Mouse (Mus musculus): ENCODE measurements around the gene Galnt6.

Galnt6 gene

DNA sequence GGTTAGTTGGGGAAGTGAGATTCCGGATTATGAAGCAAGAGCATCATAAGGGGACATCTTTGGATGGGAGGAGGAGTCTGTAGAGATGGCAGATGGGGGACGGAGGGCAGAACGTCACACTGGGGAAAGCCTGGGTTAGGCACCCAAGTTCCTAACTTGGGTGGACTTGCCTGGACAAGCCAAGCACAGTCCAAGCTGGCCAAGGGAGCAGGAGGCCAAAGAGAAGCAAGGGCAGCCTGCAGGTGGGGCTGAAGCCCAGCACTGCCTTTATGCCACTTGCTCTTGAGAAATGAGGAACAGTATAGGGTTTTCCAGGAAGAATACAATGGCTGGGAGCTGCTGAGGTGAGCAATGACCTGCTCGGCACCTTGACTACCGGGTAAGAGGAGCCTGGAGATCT lies 10.0 kb downstream of the Galnt6 start:
- no peak for DNase-seq

DNA sequence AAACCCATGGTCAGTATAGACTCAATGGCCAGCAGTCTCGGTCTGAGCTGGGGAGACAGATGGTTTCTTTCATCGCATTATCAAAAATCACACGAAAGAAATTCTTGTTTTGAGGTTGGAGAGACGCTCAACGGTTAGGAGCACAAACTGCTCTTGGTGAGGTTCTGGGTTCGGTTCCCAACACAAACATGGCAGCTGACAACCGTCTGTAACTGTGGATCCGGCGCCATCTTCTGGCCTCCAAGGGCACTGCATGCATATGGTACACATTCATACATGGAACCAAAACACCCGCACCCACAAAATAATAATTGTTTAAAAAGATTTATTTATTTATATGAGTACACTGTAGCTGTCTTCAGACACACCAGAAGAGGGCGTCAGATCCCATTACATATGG lies 10.6 kb downstream of the Galnt6 start:
- DNase-seq, result no peak

DNA sequence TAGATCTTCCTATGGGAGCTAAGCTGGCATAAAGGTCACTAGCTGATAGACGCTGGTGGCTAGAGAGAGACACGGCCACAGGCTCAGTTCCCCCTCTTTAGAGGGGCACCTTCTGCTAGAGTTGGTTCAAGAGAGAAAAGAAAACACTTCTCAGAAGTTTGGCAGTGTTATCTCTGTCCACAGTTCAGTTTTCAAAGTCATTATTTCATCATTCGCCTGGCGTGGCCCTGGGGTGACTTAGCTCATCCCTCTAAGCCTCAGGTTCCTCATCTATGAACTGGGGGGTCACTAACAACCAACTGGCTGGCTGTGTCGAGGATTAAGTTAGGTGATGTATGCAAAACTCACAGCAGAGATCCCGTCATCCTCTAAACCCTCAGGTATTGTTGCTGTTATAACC lies 11.2 kb downstream of the Galnt6 start:
- no peak for DNase-seq

DNA sequence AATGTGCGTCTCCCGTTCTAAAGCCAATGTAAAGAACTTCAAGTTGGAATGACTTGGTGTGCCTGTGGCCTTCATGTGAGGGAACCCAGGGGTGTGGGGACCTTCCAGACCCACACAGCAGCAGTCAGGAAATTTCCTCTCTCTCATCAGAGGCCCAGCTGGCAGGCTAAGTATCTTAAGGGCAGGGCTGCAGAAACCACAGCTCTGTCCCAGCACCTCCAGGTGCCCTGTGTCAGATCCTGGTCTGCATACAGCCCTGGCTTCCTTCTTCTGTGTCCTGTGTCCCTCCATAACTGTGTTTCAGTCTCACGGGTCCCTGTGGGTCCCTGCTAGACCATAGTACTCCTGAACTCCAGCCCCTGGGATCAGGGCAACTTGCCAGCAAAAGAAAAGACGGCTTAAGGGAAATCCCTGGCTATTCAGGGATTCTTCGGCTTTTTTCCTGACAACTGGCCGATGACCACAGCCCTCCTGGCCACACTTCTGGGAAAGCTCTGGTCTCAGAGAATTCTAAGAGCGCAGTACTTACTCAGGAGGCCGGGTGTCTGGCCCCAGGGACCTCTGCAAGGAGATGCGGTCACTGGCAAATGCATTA lies 13.7 kb downstream of the Galnt6 start:
- no peak for DNase-seq

DNA sequence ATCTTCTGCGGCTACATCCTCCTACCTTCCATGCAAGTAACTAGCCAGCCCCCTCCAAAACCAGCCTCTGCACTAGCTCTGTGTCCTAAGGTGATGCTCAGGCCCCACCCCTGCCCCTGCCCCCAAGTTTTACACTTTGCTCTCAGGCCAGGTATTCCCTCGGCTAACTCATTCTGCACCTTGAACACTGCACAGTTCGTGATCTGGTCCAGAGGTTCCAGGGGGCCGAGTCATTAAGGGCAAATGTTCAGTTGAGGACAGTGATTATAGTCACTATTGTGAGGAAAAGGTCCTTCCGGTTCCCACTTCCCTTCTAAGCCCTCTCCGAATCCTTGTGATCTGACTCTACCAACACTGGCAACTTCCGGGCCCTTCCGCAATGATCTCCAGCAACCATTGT lies 14.7 kb downstream of the Galnt6 start:
- no peak for DNase-seq

DNA sequence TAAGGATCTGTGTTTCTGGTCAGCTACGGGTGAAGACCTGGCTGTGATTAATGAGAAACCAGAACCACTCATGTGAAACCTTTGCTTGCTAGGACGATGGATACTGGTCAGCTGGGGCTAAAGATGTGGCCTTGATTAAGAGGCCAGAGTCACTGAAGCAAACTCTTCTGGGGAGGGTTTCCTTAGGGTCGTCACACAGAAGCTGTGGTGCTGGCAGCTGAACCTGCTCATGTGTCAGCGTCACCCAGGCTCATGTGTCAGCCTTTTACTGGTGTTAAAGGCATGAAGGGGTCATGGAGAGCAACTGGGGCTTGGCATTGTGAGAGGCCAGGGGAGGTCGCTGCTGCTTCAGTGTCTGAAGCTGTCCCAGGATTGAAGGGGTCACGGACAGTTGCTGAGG lies 18.3 kb downstream of the Galnt6 start:
- DNase-seq, result no peak

DNA sequence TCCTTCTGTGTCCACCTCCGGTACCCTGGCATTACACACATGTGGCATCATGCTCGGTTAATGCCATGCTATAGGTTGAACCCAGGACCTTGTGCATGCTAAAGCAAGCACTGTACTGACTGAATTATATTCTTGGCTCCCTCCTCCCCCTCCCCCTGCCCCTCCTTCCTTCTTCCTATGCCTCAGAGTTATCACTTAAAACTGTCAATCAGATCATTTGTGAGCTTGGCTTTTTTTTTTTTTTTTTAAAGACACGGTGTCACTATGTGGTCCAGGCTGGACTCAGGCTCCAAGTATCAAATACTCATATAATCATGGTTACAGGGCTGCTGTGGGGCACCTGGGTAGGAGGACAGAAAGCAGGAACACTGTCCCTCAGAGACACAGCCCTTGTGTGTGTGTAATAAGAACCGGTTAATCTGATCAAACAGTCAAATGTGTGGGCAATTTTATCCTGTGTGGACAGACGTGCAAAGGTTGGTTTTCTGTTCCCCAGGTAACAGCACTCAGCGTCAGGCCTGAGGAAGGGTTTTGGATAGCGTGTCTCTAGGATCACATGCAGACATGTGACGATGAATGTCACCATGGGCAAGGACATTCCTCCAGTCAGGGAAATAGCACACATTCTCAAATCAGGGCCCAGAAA lies 20.6 kb downstream of the Galnt6 start:
- DNase-seq, result no peak

DNA sequence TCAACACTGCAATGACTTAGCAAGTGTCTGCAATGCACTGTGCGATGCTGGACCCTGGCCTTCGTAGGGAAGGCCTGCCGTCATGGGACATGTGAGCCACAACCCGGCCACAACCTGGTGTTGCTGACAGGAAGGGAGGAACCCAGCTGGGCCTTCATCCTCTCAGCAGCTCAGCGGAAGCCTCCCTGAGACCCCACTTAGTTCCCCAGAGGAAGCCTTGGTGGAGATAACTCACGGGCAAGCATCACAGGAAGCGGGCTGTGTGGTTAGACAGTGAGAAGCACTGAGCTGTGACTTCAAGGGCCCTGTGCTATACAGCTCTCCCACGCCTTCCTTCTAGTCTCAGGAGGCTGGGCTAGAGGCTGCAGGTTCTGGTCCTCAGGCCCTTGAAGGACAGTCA lies 22.9 kb downstream of the Galnt6 start:
- DNase-seq, result no peak

DNA sequence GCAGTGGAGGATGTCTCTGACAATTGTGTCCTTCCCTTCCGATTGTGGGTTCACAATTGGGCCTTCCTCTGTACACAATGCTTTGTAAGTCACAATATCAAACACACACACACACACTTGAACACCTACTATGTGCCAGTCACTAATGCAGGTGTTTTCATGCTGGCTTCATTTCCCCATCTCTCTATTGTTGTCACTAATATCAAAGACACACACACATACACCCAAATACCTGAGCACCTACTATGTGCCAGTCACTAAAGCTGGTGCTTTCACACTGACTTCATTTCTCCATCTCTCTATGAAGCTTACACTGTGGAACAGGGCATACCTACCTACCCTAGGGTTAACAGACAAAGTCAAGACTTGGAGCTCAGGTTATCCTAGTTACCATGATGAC lies 23.8 kb downstream of the Galnt6 start:
- DNase-seq, result no peak

DNA sequence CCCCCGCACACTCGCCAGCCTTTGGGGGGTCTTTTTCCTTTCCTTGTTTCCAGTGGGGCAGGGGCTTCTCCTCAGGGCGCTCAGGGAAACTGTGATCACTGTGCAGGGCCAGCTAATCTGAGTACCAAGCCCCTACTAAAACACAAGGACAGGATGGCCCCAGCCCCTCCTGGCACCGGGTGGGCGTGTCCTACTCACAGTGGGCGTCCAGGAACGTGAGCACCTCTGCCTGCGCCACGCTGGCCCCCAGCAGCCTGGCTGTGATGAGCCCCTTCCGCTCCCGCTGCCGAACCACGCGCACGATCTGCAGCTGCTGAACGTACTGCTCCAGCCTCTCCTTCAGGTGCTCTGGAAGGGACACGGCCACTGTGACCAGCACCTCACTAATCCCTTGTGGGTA lies 25.3 kb downstream of the Galnt6 start:
- DNase-seq, result peak; percentile 40

DNA sequence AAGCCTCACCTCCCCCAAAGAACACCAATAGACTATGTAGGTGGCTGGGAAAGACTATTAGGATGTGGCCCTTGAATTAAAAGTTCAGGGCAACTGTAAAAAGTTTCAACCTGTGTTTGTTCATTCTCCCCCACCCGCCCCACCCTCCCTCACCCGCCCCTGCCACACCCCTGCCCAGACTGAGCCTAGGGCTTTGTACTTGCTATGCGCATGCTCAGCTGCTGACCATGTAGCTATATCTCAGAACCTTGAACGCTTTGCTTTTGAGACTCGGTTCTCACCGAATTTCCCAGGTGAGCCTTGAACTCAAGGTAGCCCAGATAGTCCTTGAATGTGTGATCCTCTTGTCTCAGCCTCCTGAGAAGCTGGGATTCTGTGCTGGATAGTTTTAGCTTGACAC lies 27.3 kb downstream of the Galnt6 start:
- DNase-seq, result no peak

DNA sequence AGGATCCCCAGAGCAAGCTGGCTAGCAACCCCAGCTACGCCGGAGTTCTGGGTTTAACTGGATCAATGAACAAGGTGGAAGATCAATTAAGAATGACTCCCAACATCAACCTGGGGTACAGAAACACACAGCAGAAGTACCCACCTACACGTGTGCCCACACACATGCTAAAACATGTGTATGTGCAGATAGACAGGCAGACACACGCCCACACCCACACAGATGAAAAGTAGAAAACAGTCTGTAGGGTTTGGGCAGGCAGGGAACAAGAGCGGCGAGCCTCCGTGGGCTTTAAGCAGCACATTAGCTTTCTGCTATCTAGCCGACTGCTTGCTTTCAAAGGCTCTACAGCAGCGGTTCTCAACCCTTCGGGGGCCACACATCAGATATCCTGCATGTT lies 28.1 kb downstream of the Galnt6 start:
- DNase-seq, result no peak

DNA sequence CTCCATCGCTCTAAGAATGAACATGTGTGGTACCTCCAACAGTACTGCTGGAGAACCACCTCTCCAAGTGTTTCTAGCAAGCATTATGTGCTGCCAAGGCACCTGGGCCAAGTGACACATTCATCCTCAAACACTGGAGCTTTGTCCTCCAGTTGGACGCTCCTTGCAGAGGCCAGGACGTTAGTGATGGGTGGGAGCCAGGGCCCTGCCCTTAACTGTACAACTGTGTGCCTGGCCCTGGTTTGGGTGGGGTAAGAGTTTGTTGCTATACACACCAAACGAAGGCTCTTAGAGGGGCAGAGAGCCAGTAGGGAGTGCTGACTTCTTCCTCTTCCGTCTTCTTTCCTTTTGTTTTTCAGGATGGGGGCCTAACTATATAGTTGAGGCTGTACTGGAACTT lies 28.8 kb downstream of the Galnt6 start:
- no peak for DNase-seq

DNA sequence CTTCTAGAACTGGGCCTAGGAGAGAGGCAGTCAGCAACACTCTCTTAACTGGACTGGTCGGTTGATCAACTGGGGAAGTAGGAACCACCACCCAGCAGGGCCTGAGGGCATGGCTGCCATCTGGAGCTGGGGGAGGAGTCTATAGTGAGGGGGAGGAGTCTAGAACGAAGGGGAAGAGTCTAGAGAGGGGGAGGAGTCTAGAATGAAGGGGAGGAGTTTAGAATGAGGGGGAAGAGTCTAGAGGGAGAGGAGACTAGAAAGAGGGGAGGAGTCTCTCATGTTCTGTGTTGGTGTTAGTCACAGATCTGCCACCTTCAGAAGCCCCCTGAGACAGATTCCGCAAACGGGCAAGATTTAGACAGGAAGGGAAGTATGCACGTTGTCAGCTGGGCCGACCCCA lies 29.8 kb downstream of the Galnt6 start:
- DNase-seq, result no peak

DNA sequence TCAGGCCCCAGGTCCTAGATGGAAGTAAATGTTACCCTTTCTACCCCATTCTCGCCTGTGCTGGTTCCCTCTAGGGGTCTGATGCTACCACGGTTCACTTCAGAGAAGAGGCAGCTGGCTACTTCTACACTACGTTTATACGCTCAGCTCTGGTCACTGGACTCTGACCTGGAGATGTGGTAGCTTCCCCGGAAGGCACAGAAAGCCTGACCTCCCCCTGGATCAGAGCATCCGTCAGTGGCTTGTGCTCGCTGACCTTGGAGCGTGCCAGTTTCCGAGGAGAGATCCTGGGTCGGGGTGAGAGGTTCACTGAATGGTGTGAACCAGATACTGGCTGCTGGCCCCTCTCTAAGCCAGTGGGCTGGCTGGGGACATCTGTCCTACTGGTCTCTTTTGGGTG lies 31.1 kb downstream of the Galnt6 start:
- no peak for DNase-seq

DNA sequence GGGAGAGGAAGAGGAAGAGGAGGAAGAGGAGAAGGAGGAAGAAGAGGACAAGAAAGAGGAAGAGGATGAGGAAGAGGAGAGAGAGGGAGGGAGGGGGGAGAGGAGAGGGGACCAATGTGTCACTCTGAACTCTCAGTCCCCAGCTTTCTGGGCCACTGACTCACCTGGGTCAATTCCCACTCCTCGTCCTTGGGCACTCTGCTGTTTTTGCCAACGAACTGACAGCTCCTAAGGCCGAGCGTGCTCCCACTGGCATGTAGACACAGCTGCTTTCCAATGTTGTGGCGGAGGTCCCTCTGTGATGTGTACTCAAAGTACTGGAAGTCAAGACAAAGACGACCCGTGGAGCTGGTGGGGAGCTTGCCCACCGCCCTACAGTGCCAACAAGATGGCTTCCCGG lies 34.8 kb downstream of the Galnt6 start:
- no peak for DNase-seq

DNA sequence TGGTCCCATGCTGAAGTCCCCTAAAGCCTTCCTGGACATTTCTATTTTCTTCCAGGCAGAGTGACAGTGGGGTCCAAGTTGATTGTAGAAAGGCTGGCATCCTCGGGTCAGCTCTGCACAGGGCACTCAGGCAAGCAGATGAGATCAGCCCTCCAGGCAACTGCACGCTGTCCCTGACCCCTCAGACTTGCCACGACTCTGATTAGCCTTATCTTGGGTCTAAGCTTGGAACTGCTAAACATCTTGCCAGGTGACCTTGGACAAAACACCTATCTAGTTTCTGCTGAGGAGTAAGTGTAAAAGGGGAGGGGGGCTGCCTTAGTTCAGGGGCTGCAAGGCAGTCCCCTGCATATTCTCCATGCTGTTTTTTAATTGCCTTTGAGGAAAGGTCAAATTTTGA lies 37.2 kb downstream of the Galnt6 start:
- DNase-seq, result no peak

DNA sequence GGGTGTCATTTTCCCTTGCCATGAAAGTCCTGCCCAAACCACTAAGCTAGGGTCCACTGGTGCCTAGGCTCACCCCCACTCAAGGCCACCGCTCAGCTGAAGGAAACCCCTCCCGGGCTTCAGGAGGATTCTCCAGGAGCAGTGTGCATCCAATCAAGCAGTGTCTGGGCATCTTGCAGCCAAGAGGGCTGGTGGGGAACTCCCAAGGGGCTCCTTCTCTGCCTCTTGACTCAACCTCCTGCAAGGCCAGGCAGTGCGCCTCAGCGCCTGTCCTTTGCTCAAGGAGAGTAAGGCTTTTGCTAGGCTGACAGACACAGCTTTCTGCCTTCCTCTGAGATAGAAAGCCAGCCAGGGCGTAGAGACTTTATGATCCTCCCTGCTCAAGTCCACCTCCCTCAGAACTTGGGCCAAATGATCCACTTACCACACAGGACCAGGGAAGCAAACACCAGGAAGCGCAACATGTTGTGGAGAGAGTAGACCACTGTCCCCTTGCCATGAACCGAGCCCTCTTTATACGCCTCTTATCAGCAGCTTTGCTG lies 41.7 kb downstream of the Galnt6 start, which contains the start of gene Cela1:
Gene Cela1 (minus strand): TSS at position 492 of the 542 bp plus-strand sequence.
- no peak for DNase-seq

DNA sequence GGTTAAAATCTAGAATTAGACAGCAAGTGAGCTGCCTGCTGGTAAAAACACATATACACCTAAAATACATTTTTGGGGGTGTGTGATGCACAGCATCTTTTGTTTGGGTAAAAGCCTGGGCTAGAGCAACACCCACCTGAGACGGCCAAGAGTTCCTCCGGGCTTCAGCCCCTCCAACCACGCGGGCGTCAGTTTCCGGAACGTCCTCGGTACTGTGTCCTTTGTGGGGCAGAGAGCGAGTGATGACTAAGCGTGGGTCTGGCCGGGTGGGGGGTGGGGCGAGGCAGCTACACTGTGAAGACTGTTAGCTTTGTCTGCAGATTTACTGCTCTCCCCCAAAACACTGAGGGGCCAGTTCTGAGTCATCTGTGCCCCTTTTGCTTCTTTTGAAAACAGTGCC lies 42.2 kb downstream of the Galnt6 start:
- DNase-seq, result no peak

DNA sequence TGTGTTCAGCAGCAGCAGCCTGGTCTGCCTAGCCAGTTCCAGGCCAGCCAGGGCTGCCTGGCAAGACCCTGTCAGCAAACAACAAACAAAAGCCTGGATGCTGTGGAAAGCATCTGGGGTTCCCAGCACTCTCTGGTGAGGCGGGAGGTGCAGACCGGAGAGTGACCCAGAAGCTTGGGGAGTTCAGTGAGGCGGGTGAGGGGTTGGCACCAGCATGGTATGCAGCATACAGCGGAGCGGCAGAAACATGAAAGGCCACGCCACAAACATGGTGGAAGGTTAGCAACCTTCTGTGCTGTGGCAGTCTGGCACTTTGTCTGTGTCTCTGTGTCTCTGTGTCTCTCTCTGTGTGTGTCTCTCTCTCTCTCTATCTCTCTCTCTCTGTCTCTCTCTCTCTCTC lies 42.7 kb downstream of the Galnt6 start:
- DNase-seq, result no peak

DNA sequence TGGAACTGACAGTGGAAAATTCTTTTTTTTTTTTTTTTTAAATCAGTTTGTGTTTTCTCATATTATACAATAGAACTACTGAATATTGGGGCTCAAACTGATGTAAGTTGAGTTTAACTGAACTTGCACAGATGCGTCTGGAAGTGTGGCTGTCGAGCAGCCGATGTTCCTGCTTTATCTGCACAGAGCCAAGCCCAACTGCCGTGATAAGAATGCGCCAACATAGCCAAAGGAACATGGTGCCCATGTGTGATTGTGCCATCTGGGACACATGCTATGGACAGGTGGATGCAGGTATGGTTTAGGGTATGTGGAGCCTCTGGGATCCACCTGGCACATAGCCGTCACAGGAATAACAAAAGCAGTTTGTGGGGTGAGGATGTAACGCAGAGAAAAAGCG lies 43.3 kb downstream of the Galnt6 start:
- DNase-seq, result no peak

DNA sequence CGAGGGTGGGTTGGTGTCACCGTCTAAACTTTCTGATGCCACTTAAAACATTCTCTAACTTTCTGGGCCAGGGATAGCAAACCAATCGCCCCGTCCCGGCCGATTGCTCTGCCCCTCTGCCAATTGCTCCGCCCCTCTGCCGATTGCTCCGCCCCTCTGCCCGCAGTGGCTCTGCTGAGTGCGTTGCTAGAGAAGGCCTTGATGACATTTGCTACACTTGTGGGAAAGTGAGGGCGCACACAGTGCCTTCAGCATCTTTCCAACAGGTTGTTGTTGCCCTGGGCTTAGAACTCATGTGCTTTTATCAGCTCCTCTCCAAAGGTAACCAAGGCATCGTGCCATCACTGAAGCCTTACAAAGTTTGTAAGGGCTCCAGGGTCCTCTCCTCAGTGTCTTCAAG lies 43.9 kb downstream of the Galnt6 start:
- DNase-seq, result no peak

DNA sequence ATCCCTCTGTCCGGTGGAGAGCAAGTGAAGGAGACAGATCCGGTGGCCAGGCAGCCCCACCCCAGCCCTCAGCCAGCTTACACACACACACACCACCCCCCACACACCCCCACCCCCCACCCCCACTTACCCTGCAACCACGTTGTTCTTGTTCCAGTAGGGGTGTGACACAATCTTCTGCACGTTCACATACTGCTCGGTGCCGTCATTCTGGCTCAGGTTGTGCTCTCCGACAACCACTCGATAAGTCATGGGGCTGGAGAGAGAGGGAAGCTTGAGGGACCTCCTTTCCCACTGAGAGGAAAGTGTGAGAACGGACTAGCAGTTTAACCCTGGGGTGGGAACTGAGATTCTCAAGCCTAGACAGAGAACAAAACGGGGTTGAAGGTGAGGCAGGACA lies 44.7 kb downstream of the Galnt6 start:
- DNase-seq, result no peak

DNA sequence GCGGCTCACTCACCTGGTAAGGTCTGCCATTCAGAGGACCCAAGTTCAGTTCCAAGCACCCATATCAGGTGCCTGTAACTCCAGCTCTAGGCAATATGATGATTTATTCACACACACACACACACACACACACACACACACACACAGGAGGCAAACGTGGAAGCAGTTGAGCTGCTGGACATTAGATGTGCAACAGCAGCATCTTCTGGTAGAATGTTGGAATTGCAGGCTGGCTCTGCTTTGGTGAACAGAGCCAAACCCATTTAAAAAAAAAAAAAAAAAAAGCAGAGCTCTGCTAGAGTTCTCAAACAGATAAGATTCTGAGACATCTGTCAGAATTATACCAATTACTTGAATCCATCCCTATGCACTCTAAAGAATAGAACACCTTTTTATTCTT lies 46.1 kb downstream of the Galnt6 start:
- peak; percentile 88 for DNase-seq

DNA sequence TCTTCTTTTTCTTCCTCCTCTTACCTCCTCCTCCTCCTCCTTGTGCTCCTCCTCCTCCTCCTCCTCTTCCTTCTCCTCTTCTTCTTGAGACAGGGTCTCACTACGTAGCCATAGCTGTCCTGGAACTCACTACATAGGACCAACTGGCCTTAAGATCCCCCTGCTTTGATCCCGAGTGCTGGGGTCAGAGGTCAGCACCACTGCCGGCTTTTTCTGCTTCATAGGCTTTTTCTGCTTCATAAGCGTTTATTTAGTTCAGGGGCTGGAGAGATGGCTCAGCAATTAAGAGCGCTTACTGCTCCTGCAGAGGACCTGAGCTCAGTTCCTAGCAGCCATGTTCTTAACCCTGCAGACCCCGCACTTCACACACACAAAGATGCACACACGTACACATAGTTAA lies 47.4 kb downstream of the Galnt6 start:
- peak; percentile 39 for DNase-seq

All from embryo, embryonic 11 days (tissue).